Mouse (Mus musculus): ENCODE results near the gene Nap1l1.

DNA sequence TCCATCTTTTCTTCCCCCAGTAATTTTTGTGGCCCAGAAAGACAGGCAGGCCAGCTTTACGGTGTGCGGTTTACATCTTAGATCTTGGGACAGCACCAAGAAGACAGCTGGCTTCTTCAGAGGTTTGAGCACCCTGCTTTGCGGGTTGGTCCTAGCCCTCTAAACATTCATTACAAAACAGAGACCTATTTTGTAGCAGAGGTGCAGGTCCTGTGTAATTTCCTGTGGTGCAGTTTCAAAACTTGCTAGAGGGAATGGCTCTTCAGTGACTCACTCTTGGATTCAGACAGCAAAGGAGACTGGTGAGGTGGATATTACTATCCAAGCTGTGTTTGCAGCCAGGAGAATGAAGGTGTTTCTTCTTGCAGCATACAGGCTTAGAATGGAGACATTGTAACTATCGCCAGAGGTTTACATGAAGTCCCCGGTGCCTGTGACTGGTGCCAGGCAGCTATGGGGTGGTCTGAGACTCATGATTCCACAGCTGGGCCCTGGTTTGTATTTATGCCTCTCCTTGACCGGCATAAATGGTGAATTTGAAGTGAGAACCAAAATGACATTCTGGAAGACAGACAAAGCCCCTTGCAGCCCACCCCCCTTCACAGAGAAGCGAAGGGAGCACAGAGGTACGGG lies 43.9 kb downstream of the Nap1l1 start:
- TF ChIP-seq CTCF (IDR thresholded peaks at IDR 0.05; ENCODE audit: low read depth, low read length) = no peak
- TF ChIP-seq POLR2A (IDR thresholded peaks at IDR 0.05; ENCODE audit: extremely low read depth, insufficient read depth, low read length) = no peak

Data from liver, adult 2 months (tissue).